Mouse (Mus musculus) bone marrow, adult 2 months (tissue): ENCODE data around the gene Plagl2.

ENCODE experiments used
- CTCF ChIP-seq: fragments of 200-500 bp; IDR thresholded peaks from 2 replicates; pipeline ENCODE4 v1.5.1; 2011; ENCODE audit warnings: low read length, control low read depth; ENCODE audit not compliant: control insufficient read depth, insufficient read depth
- POLR2A ChIP-seq: fragments of 200-500 bp; IDR thresholded peaks from 2 replicates; pipeline ENCODE4 v1.6.1; 2011; ENCODE audit warnings: low read depth, mild to moderate bottlenecking, control low read depth, low read length, borderline replicate concordance; ENCODE audit not compliant: control insufficient read depth

GRCm38 (mm10) chr2:153179126-153179860, 61.9 kb downstream of the Plagl2 start:
- no peak for TF ChIP-seq POLR2A
- TF ChIP-seq CTCF: no peak
